Mouse (Mus musculus): ENCODE data around the gene Klc2.
"Not testable (repeated sequence)": the region's sequence is repeated elsewhere in the genome, so short reads cannot be mapped to it uniquely, and the experiment has no call there.

Klc2 gene

GRCm38 (mm10) chr19:5106074-5106473 lies 12.3 kb downstream of the Klc2 start:
- in situ Hi-C loops (cut with MboI, MseI) = no loop called here

GRCm38 (mm10) chr19:5098363-5099143 lies 19.8 kb downstream of the Klc2 start, which contains the start of gene Cnih2:
Gene Cnih2, minus strand, starts transcription at chr19:5098521.
- in situ Hi-C loops (cut with MboI, MseI) = no loop called here

GRCm38 (mm10) chr19:5097521-5098362 lies 20.6 kb downstream of the Klc2 start:
- in situ Hi-C loops (cut with MboI, MseI) = no loop called here

- in situ Hi-C loops (cut with MboI, MseI) = no loop called here
Measured at GRCm38 (mm10) chr19:5095887-5096474, 22.4 kb downstream of the Klc2 start.

- in situ Hi-C loops (cut with MboI, MseI) = no loop called here
Measured at GRCm38 (mm10) chr19:5094746-5095417, 23.5 kb downstream of the Klc2 start.

GRCm38 (mm10) chr19:5094243-5094632 lies 24.1 kb downstream of the Klc2 start:
- in situ Hi-C loops (cut with MboI, MseI) = no loop called here

GRCm38 (mm10) chr19:5093481-5094242 lies 24.7 kb downstream of the Klc2 start:
- in situ Hi-C loops (cut with MboI, MseI) = no loop called here

GRCm38 (mm10) chr19:5092083-5092482 lies 26.3 kb downstream of the Klc2 start:
- in situ Hi-C loops (cut with MboI, MseI) = no loop called here

- in situ Hi-C loops (cut with MboI, MseI) = no loop called here
Measured at GRCm38 (mm10) chr19:5089324-5089723, 29.0 kb downstream of the Klc2 start.

GRCm38 (mm10) chr19:5087884-5088728 lies 30.3 kb downstream of the Klc2 start, which contains the start of gene Yif1a:
Gene Yif1a, plus strand, starts transcription at chr19:5088538.
- in situ Hi-C loops (cut with MboI, MseI) = no loop called here

GRCm38 (mm10) chr19:5086533-5086932 lies 31.8 kb downstream of the Klc2 start:
- in situ Hi-C loops (cut with MboI, MseI) = not testable (repeated sequence)

GRCm38 (mm10) chr19:5085145-5085863 lies 33.1 kb downstream of the Klc2 start, which contains the start of gene Tmem151a:
Gene Tmem151a, minus strand, starts transcription at chr19:5085531.
- in situ Hi-C loops (cut with MboI, MseI) = no loop called here

- in situ Hi-C loops (cut with MboI, MseI) = no loop called here
Measured at GRCm38 (mm10) chr19:5084834-5085144, 33.6 kb downstream of the Klc2 start.

GRCm38 (mm10) chr19:5083961-5084833 lies 34.2 kb downstream of the Klc2 start:
- in situ Hi-C loops (cut with MboI, MseI) = no loop called here

GRCm38 (mm10) chr19:5082596-5082995 lies 35.8 kb downstream of the Klc2 start:
- in situ Hi-C loops (cut with MboI, MseI) = no loop called here

GRCm38 (mm10) chr19:5082005-5082404 lies 36.4 kb downstream of the Klc2 start:
- in situ Hi-C loops (cut with MboI, MseI) = no loop called here

GRCm38 (mm10) chr19:5079279-5079678 lies 39.1 kb downstream of the Klc2 start:
- in situ Hi-C loops (cut with MboI, MseI) = no loop called here

- in situ Hi-C loops (cut with MboI, MseI) = no loop called here
Measured at GRCm38 (mm10) chr19:5073518-5073917, 44.8 kb downstream of the Klc2 start.
